In genomic region chr4:35259006-35259405, GRCm38 (mm10) we compare ENCODE assay signal across 11 mouse cellular contexts.
"Had no signal": no experiment of that assay in that cellular context is flagged by ENCODE, and none has a peak within 500 bp of the region (broad histone marks: within the 10 kb centered on the region; RNA-seq: fewer than 3 reads in every experiment).

No protein-coding gene starts in this region.

- H3K9ac ChIP-seq: kidney, embryonic 15.5 days; limb, embryonic 13.5 days; neural tube, embryonic 12.5 days had no signal

- H3K4me2 ChIP-seq: kidney, embryonic 15.5 days; limb, embryonic 13.5 days; neural tube, embryonic 12.5 days had no signal

- H3K9me3 ChIP-seq: kidney, embryonic 15.5 days; limb, embryonic 13.5 days; midbrain, embryonic 10.5 days; neural tube, embryonic 12.5 days had no signal

- H3K36me3 ChIP-seq: kidney, embryonic 15.5 days; limb, embryonic 13.5 days; midbrain, embryonic 10.5 days; neural tube, embryonic 12.5 days had no signal

- H3K27me3 ChIP-seq: kidney, embryonic 15.5 days; limb, embryonic 13.5 days; neural tube, embryonic 12.5 days had no signal

- H3K4me3 ChIP-seq: kidney, embryonic 15.5 days; limb, embryonic 13.5 days; midbrain, embryonic 10.5 days; neural tube, embryonic 12.5 days had no signal

- H3K27ac ChIP-seq: kidney, embryonic 15.5 days; limb, embryonic 13.5 days; midbrain, embryonic 10.5 days; neural tube, embryonic 12.5 days had no signal

- DNase-seq: kidney, adult 2 months; kidney, postnatal 14 days; left cerebral cortex, postnatal 4 days; midbrain, embryonic 14.5 days; retina, postnatal 1 day; right cerebral cortex, postnatal 14 days; thymus, postnatal 4 days had no signal

- H3K4me1 ChIP-seq: kidney, embryonic 15.5 days; limb, embryonic 13.5 days; neural tube, embryonic 12.5 days had no signal
